Mouse (Mus musculus) hematopoietic multipotent progenitor cell, adult 10-12 weeks (in vitro differentiated cells): ENCODE data around the gene Mfsd14a. TPM values are rescaled to one million over a fixed set of nuclear protein-coding genes. Genes with fewer than 3 reads are reported as not detected.

ENCODE experiments used
- polyA plus RNA-seq: library from polyadenylated mRNA; stranded (reverse); fragments of >175 nt; gene quantifications from 2 replicates; pipeline ENCODE4 v1.2.3, GENCODE M21; 2012; ENCODE audit warnings: low replicate concordance

Mfsd14a gene
- 9.4 and 14.7 TPM in 2 replicates for polyA plus RNA-seq

GRCm38 (mm10) chr3:116662463-116662863, at the start of gene Mfsd14a:
TSS of gene Mfsd14a (minus strand) at chr3:116662677.

GRCm38 (mm10) chr3:116681160-116681559, 18.7 kb upstream of the Mfsd14a start, which contains the start of gene Gm43191:
TSS of gene Gm43191 (minus strand) at chr3:116681260.

GRCm38 (mm10) chr3:116614295-116614892, 48.1 kb downstream of the Mfsd14a start, which contains the start of gene Trmt13:
TSS of gene Trmt13 (minus strand) at chr3:116614587.

GRCm38 (mm10) chr3:116594728-116595602, 67.5 kb downstream of the Mfsd14a start, which contains the start of gene Sass6:
TSS of gene Sass6 (plus strand) at chr3:116594982.

Other genes with a start within 250 kb of the Mfsd14a start
- gene Cdc14a, start 238.6 kb downstream of the Mfsd14a start, polyA plus RNA-seq, result 7.9 and 22.0 TPM in 2 replicates
- gene Rtca, start 154.5 kb downstream of the Mfsd14a start, polyA plus RNA-seq, result 32.4 and 65.6 TPM in 2 replicates
- 0.59 and 1.1 TPM in 2 replicates for gene Dbt, start 149.6 kb downstream of the Mfsd14a start, polyA plus RNA-seq
- 0.04 TPM in 2 replicates for gene Lrrc39, start 99.7 kb downstream of the Mfsd14a start, polyA plus RNA-seq
- 1.9 and 2.5 TPM in 2 replicates for gene Sass6, start 67.7 kb downstream of the Mfsd14a start, polyA plus RNA-seq
- 3.0 and 3.4 TPM in 2 replicates for gene Trmt13, start 48.1 kb downstream of the Mfsd14a start, polyA plus RNA-seq
- not detected in 2 replicates for gene Gm43191, start 18.6 kb upstream of the Mfsd14a start, polyA plus RNA-seq
- 11.7 and 20.7 TPM in 2 replicates for gene Slc35a3, start 50.2 kb upstream of the Mfsd14a start, polyA plus RNA-seq
- gene Agl, start 145.5 kb upstream of the Mfsd14a start, polyA plus RNA-seq, result 0.49 and 0.97 TPM in 2 replicates
- gene Frrs1, start 196.8 kb upstream of the Mfsd14a start, polyA plus RNA-seq, result 2.6 and 2.9 TPM in 2 replicates